Mouse (Mus musculus): ENCODE results near the gene Myo1b.

The Myo1b gene

DNA sequence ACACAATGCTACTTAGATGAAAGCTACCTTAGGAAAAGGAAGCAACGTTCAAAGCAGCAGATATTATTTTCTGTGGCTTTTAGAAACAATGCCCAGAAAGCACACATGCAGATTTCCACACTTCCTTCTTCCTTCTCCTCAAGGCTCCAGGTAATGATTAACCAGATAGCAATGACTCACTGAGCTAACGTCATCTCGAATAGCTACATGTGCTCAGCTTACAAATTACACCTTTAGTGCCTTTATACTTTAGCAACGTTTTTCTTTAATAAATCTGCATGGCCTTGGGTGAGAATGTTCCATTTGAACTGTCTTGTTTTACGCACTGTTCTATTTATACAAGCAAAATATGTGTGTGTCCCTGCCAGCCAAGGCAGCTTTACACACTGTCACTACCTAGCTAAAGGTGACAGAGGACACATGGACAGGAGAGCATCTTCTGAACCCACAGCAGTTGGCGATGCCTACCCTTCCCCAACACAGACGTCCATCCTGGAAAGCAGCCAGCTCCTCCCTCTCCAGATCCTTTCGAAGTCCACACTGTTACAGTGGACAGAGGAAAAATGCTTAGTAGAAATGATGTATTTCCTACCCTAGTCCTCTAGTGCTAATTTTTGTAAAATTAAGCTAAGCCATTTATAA, 66.2 kb downstream of the Myo1b start:
- DNase-seq (ENCODE audit: low spot score), result no peak

DNA sequence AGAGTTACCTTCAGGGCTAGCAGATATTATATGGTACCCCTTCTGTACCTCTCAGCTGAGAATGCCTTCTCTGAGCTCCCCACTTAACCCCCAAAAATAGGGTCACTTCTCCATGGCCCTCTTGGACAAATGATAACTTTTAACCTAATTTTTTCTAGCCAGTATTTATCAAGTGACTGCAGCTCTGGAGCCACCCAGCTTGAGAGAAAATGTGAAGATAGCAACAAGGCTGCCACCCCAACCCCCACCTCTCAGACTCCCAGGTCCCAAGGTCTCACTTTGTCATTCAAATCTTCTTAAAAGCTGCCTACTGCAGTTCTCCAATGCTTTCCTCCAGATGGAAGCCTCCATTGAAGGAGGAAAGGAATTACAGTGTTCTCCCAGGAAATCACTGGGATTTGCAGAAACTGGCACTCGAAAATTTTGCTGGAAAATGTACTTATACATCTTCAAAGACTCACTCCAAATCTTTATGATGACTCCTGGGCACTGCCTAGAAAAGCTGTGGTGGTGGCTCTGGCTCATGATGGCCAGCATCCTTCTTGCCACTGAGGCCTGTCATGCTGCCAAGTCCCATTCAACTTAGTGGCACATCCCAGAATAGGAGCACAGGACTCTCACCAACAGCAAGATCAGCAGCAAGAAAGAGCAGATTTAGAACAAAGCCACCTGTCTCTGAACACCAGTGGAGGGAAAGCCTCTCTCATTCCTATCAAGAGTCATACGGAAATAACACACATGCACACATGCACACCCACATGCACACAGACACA, 70.4 kb downstream of the Myo1b start:
- DNase-seq (ENCODE audit: low spot score), result no peak

DNA sequence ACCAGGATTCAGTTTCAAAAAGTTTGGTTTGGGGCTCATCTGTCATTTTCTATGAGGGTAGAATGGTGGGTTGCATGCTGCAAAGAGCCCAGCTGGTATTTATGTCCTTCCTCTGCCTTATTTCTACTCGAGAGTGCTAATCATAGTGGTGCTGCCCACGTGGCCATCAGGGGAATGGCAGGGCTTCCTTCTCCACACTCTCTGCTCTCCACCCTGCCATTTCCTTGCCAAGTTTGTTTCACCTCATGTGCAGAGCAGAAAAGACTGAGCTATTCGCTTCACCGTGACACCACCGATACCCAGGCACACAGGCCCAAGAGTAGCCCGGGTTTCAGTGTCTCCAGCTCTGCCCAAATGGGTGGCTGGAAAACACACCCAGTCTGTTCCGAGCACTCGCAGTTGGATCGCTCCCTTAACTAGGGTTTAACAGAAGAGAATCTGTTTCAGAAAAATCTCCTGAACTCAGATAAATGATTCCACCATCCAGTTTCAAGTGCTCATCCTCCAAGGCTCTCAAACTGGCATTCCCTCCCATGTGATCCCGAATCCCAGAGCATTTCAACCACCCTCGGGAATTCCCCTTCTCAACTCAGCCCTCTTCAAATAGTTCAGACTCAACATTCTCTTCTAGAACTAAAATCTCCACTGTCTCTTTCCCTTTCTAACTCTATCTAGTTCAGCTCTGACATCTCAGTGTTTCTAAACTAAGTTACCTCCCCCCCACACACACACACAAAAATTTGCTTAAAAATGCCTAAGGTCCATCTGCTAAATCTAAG, 77.8 kb downstream of the Myo1b start:
- no peak for DNase-seq (ENCODE audit: low spot score)

DNA sequence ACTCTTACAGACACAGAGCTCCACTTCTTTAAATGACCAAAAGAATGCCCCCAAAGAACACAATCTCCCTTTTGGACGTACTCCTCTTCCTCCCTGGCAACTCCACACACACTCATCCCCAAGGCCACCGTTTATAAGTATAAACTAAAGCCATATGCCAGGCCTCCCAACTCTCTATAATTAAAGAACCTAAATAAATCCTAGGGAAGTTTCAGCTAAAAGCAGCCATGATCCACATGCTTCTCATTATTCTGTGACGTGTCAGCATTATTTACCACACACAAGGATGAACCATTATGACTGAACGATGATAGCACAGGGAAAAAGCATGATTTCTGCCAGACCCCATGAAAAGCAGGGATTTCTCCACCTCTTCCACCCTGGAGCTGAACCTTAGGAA, 78.6 kb downstream of the Myo1b start:
- no peak for DNase-seq (ENCODE audit: low spot score)

DNA sequence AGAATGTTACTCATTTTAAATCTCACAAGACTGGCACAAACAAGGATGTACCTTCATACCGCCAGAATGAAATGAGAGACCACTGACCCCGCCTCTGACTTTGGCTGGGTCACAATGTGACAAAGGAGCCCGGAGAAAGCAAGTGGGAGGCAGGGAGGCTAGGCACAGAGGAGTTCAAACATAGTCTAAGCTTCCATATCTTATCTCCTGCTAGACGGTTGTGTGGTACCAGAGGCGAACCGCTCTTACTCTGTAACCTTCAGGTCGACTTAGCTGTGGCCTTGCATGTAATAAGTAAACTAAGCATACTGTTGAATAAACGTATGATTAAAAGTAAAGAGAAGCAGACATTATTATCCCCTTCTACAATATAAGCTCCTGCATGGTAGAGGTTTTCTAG, 80.1 kb downstream of the Myo1b start:
- DNase-seq (ENCODE audit: low spot score), result no peak

DNA sequence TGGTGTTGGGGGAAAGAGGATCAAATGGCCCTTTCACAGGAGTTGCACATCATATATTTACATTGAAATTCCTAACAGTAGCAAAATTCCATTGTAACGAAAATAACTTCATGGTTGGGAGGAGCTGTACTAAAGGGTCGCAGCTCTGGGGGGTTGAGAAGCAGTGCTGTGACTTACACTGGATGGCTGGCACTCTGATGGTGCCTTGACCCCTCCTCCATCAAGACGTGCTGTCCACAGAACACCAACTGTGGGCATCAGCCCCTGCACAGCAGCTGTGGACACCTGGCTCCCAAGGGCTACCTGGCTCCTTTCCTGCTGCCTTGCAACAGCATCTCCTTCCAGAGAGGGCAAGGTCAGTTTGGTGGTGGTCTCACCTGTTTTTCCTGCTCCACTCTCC, 81.8 kb downstream of the Myo1b start:
- DNase-seq (ENCODE audit: low spot score), result no peak

DNA sequence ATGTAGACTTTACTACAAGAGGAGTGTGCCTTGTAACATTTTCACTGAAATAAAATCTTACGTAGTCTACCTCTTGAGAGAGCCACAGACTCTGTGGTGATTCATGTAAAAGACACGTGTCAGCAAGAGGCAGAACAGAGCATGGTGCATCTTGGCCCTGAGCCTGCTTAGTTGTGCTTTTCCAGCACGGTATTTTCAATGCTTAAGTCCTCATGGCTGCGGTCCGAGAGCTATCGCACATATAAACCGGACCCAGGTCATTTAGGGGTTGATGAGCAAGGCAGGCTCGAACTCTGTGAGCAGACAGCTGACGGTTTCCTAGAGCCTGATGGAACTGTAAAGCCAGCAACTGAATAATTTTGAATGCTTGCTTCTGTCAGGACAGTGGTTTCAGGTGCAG, 86.5 kb downstream of the Myo1b start:
- DNase-seq (ENCODE audit: low spot score), result no peak

DNA sequence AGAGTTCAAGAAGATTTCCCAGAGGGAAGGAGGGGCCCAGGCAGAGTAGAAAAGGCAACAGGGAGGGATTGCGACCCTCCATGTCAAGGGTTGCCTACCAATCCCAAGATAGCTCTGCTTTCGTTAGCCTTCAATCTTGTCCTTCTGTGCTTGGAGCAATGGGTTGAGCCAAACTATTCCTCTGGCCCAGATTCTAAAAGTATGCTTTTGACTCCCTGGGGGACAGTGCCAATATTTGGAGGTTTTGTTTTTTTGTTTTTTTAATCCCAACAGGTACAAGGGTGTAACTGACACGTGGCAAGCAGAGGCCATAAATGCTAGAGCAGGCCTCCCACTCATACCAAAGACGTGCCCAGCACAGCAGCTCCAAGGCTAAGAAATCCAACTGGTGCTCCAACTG, 93.3 kb downstream of the Myo1b start:
- no peak for DNase-seq (ENCODE audit: low spot score)

DNA sequence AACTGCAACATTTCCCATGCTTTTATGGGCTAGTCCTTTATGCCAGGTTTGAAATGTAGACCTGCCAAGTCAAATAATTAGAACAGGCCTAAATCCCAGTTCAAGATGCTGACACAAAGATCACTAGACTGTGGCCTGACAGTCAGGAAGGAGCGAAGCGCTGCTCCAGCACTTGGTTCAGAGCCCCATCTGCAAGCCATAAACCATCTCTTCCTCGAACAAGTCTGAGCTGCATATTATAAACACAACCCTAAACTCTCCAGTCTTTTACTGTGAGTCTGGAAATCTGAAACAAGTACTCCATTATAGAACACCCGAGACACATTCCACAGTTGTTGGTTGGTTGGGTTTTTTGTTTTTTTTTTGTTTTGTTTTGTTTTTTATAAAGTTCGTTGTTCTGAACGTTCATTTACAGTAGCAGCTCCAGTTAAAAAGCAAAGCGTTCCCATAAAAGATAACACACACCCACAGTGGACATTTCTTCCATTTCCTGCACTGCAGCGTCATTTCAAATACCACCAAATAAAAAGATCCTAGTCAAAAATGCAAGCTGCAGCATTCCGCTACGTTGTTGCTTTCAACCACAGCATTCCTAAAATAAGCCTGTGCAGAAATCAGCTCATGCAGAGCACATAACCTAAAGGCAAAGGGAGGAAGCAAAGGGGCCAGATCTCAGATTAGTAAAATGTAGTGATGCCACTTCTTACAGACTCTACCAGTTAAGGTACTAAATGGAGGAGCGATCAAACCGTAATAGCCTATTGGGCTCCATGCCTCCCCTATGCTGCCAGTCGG, 94.0 kb downstream of the Myo1b start:
- DNase-seq (ENCODE audit: low spot score), result no peak

DNA sequence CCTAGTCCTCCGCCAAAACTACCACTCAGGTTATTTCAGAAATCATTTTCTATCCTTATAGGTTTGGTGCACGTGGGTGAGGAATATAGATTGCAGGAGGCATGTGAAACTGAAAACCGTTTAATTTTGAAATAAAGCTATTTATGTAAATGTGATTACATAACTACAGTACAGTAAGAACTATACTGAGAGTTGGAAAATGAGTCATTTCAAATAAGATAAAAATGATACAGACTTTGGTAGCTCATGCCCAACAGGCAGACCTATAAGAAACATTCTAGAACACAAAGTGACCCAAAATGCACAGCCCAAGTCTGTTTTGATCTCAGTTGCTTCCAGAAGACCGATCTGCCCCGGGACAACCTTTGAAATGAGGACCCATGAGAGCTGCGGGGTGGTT, 95.4 kb downstream of the Myo1b start:
- DNase-seq (ENCODE audit: low spot score), result no peak

DNA sequence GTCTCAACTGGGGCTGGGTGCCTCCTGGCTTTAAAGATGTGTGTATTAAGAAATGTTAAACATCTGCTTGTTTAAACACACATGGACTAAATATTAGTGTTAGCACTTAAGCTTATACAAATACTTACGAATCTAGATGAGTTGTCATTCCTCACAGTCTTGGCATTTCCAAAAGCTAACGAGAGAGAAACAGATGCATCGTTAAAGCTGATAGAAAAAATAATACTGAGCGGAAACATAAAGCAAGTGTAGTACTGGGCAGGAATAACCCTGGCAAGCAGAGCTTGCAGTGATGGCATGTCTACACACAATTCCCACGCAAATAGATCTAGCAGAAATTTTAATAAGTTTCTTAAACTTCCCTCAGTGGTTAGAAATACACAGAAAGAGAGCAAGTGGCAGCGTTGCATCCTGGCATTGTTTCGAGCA, 95.8 kb downstream of the Myo1b start:
- no peak for DNase-seq (ENCODE audit: low spot score)

DNA sequence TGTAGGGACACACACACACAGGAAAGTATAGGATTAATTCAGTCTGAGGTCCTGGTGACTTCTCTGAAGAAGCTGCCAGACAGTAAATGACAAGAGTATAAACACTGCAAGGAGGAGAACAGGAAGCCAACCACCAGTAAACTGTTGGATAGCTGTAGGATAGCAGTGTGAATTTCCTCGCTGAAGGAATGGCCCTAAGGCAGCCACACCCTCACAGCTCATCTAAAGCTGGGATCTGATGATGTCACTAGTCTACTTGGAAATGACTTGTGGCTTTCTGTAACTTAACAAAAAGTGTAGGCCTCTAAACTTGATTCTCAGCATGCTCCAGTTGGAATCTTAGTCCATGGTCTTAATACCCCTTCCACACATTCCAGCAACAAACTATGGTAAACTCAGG, 100.2 kb downstream of the Myo1b start:
- DNase-seq (ENCODE audit: low spot score), result no peak

DNA sequence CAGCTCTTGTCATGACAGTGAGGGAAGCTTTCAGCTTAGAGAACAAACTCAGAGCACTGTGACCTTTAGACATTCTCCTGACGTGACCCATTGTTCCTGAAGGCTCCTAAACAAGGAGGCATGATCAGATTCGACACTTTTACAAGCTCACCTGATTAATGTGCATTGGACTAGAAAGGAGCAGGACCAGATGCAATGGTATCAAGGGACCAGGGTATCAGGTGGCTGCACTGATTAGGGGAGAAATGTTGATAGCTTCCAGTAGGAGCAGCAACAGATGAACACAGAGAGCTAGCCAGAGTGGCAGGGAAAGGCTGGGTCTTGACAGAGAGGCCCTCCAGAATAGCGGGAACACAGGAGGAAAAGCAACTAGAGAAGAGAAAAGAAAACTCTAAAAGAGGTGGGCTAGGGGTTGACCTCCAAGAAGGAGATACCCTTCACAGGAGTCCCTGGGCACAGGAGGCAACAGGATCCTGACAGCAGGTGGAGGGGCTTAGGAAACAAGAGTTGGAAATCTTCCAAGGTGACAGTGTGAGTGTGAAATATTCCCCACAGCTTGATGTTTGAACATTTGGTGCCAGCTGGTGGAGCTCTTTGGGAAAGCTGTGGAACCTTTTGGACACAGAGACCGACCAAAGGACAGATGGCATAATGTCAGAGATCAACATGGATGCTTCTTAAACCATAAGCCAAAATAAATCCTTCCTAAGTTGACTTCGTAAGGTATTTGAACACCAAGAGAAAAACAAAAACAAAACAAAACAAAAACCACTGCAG, 100.8 kb downstream of the Myo1b start:
- no peak for DNase-seq (ENCODE audit: low spot score)

DNA sequence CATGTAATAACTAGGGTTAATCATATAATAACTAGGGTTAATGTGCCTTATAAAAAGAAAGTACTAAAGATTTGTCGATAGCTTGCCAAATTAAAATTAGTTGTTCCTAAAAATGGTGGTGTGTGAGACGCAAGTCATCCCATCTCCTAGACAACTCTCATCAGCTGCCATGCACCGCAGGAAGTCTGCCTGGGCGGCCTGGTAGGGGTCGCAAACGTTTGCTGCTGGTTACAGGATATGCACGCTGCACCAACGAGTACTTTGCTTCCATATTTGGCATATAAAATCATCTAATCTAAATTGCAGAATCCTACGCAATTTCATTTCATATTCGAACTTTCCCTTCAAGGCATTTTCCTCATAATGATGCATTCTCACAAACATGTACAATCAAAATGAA, 107.0 kb downstream of the Myo1b start:
- DNase-seq (ENCODE audit: low spot score), result no peak

DNA sequence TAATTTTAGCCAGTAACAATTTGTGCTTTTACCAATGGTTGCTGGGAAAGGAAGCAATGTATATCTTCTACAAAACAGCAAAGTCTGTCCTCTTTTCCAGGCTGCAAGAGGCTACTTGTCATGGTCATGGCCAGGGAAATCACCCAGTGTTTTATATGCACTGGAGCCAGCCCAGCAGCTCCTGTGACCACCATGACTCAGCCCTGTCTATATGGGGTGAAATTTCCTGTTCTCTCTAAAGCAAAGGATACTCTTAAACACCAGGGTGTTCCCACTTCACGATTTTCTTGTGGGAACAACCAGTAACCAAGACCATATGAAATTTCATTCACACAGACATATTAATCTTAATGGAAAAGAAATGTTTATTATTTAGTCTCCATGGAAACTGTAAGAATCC, 107.6 kb downstream of the Myo1b start:
- DNase-seq (ENCODE audit: low spot score), result no peak

DNA sequence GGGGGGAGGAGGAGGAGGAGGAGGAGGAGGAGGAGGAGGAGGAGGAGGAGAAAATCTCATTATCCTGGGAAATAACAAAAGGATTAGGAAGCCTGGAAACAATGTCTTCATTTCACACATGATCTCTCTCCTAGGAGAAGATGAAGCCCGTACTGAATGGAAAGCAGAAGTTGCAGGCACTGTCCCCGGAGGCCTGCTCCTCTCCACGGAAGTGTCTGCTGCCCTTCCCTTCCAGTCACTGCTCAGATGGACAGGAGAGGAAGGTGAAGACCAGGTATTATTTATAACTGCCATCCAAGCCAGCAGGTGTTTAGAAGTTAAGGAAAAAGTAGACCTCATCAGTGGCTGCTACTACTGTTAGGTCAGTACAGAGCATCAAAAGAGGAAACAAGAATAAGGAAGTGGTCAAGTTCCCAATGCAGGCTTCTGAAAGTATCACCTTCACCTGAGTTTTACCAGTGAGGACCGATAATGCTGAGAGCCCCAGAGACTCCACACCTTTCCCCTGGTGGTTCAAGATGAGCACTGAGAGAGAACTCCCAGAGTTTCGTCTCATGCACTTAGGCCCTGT, 110.7 kb downstream of the Myo1b start:
- DNase-seq (ENCODE audit: low spot score), result no peak

DNA sequence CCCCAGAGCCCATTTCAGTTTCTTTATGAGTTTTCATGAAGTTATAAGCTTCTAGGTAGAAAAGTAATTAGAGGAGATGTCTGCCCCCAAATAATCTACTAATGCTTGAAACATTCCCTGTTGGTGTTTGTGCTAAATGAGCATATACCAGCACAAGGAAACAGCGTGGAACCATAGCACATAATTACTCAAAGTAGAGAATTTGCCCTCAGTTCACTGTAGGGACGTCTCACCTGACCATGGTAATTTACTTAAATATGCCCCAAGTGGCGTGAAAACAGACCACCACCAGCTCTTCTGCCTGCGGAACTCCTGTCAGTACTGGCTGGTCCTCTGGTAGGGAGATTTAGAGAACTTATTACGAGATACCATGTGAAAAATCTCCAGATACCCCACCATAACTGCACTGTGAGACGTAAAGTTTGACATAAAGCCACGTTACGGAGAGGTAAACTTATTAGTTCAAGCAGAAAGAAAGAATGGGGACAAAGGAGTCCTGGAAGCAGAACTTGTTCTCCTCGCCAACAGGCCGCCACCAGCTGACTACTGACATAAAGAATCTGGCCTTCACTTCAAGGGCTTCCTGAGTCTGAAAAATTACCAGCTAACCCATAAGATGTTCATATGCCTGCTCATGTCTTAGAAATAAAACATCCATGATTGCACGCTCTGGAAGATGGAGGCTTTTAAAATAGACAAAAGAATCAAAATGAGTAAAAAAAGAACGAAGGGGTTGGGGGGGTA, 111.4 kb downstream of the Myo1b start:
- DNase-seq (ENCODE audit: low spot score), result no peak

DNA sequence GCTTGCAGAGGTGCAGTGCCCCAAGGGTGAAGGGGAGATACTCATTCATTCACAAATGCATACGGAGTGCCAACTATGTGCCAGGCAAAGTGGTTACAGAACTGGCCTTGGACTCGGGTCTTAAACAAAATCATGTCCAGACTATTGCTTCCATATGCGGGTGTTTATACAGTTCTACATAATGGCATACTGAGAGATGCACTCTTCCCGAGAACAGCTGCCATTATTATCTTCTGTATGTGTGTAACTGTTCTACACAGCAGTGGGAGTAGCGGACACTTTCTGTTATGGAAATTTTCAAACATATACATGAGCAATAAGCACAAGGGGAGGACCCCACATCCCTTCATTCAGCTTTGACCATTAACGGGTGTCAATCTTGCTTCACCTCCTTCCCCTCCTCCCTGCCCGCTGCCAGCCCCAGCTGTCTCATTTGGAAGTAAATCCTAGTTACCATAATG, 117.8 kb downstream of the Myo1b start:
- DNase-seq (ENCODE audit: low spot score), result no peak

DNA sequence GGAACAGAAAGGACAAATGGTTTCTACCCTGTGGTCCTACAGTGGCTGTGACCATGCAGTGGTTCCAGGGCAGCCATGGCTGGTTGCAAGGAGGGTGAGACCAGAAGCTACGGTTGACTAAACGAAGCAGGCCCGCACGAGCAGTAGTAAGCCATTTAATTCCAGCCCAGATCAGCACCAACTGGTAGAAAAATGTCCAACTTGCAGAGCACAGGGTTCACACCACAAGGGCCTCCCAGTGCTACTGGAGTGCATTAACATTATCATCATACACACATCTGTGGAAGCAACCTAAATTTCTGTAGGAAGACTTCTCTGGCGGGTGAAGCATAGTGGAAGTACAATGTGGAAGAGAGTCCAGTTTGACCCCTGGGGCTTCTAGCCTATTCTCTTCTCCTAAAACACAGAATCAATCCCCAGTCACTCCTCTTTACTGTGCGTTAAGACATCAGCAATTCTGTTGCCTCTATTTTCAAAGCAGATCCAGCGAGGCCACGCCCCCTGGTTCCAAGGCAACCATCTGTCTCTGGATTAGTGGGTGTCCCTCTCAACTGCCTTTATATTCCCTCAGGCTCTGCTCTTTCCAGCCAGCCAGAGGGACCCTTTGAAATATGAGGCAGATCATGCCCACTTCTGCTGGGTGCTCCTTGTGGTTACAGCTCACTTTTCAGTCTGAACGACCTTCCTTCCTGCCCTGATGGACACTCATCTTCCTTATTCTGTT, 120.1 kb downstream of the Myo1b start:
- DNase-seq (ENCODE audit: low spot score), result no peak

DNA sequence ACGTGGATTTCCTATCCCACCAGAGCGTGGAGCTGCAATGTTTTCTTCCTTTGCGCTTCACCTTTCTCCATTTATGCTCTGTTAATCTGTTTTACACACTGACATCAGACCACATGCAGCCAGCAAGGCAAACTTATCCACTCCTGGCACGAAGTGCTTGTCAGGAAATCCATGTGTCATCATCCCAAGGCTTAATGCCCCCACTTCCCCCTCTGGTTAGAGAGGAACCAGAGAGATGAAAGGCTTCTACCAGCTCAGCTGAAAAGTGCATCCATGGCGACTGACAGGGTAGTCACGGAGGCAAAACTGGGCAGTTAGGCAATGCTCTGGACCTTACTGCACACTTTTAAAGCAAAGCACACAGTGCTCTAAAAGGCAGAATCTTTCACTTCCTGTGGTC, 126.6 kb downstream of the Myo1b start:
- DNase-seq (ENCODE audit: low spot score), result no peak

Measured in ovary, postnatal 14 days (tissue).